Mouse (Mus musculus) thymus, postnatal 4 days (tissue): ENCODE measurements around the gene Cers5.
"Not testable (repeated sequence)": the region's sequence is repeated elsewhere in the genome, so short reads cannot be mapped to it uniquely, and the experiment has no call there.

Experiments
- DNase-seq: peaks from one replicate; pipeline ENCODE4 v3.0.0; 2021

Gene Cers5

GRCm38 (mm10) chr15:99772881-99772924, at the start of gene Cers5:
Gene Cers5 (minus strand): TSS chr15:99772885.
- not testable (repeated sequence) for DNase-seq

GRCm38 (mm10) chr15:99819621-99820279, 47.1 kb upstream of the Cers5 start:
- DNase-seq: no peak

DNA sequence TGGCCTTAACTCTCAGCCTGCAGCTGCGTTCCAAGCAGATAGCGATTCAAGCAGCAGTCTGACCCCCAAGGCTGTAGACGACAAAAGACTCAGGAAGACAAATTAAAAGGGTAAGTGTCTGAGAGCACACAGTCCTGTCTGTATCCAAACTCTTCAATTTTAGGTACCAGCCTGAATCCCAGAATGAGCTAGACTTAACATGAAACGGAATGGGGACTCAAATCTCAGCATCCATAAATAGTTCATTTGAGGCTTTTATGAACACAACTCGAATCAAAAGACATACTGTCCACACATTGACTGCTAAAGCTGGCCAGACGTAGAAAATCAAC, 46.4 kb upstream of the Cers5 start:
- no peak for DNase-seq

DNA sequence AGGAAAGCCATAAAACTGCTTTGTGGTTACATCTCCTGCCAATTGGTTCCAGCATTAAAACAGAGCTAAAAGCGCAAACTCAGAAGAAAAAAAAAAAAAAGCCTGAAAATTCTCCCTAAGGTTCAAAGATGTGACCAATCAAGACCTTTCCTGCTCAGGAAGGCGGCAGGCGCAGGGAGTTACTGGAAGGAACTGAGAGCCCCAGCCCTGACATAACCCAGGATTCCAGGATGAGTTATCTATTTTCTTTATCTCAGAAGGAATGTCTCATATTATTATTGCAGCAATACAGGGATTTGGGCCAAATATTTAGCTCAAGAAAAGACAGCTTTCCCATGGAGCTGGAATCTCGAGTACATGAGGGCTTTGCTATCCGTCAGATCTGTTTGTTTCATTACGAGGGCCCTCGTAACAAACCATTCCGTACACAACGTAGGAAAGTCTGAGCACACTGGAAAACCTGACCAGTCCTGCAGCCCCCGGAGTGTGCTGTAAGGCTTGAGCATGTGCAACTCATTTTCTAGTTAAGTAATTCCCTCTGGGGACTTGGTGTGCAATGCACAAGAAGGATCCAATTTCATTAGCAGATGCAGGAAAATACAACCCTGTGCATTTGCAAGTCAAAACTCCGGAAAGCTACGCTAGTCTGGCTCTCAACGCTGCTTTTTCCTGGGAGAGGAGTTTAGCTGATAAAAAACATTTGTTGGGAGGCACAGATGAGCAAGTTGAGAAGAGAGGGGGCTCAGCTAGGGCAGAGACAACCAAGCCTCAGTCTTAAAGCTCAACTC, 45.8 kb upstream of the Cers5 start:
- no peak for DNase-seq

DNA sequence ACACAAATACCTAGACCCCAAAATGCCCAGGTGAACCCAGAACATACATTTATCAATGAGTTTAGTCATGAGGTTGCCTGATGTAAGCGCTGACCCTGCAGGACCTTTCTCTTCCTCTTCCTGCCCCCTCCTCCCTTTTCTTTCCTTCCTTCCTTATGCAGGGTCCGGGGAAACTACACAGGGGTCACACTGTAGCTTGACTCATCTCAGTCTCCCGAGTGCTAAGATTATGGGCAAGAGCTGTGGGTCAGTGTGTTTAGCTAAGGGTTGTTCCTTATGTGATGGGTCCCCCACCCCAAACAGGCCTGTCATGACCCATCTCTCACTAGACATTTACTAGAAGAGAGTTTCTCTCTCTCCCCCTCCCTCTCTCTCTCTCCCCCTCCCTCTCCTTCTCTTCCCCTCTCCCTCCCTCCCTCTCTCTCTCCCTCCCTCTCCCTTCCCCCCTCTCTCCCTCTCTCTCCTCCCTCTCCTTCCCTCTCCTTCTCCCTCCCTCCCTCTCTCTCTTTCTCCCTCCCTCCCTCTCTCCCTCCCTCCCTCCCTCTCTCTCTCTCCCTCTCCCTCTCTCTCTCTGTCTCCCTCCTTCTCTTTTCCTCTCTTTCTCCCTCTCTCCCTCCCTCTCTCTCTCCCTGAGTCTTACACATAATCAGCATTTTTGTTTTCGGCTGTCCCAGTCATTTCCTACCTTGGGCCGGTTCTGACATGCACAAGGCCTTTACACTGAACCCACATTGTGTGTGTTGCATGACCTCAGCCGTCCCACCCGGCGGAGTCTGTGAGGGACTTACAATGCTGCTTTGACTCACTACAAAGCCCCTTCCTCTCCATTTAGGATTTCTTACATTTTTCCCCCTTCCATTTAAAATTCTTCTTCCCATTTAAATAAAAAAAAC, 44.9 kb upstream of the Cers5 start:
- no peak for DNase-seq

DNA sequence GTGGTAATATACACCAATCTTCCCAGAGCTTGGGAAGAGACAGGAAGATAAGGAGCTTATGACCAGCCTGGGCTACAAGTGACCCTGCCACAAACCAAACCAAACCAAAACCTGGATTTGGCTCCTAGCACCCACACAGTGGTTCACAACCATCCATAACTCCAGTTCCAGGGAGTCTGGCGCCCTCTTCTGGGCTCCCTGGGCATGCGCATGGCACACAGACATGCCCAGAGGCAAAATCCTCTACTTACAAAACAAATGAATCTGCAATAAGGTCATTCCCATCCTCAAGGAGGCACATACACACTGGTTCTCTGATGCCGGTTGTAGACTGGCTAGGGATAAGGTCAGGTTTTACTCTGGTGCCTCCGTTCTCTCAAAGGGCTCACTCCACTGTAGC, 43.3 kb upstream of the Cers5 start:
- DNase-seq: peak; percentile 21

GRCm38 (mm10) chr15:99814554-99815260, 42.0 kb upstream of the Cers5 start:
- no peak for DNase-seq

GRCm38 (mm10) chr15:99813639-99814038, 41.0 kb upstream of the Cers5 start:
- no peak for DNase-seq

DNA sequence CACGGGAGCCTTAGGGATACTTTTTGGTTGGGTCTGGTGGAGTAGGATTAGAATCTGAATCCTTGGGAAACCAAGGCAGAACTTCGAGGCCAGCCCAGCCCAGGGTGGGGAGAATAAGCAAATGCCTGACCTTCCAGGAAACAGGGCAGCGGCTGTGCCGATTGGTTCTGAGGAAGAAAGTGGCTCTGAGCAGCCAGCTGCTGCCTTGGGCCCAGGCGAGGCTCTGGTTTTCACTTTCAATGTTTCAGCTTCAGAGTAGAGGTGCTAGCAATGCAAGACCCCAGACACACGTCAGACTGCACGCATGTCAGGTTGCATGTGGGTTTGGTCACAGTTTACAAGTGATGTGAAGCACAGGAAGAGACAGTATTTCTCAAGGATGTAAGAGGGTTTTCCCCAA, 39.4 kb upstream of the Cers5 start:
- DNase-seq: no peak

DNA sequence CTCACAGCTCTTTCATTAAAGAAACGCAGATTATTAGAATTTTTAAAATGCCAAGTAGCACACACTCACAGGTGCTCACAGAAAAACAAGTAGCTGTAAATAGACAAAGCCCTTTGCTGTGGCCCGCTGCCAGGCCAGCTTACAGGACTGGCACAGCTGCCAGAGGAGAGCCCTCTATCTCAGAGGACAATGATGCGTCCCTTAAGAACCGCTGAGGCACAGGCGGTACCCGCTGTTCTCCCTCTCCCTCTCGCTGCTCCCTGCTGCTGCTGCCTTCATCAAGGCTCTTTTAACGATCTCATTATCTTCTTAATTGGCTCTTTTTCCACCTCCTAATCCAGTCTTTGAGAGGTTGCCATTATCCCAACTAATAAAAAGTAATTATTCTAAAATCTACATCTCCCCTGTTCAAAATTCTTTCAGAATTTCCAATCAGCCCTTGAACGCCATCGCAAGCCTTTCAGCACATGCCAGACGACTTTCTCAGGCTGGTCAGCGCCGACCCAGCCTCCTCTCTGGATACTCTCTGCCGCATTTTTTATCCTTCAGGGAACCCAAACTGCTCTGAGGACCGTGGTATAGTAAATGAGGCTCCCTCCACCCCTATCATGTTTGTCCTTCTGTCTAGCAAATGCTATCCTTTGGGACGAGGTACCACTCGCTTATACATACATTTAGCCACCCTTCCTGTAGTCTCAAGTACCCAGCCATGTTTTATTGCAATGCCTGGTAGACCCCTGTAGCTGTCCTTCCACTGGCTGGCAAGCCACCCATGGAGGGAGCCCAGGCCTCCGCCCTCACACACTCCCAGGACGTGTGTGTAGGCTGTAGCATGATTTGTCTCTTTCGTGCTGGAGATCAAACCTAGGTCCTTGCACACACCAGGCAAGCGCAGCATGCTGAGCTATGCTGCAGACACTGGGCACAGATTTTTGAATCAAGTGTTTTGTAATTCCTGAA, 35.4 kb upstream of the Cers5 start:
- no peak for DNase-seq

- DNase-seq: no peak
Observed at GRCm38 (mm10) chr15:99806171-99806570, 33.5 kb upstream of the Cers5 start.

- DNase-seq: no peak
Observed at GRCm38 (mm10) chr15:99805673-99806072, 33.0 kb upstream of the Cers5 start.

DNA sequence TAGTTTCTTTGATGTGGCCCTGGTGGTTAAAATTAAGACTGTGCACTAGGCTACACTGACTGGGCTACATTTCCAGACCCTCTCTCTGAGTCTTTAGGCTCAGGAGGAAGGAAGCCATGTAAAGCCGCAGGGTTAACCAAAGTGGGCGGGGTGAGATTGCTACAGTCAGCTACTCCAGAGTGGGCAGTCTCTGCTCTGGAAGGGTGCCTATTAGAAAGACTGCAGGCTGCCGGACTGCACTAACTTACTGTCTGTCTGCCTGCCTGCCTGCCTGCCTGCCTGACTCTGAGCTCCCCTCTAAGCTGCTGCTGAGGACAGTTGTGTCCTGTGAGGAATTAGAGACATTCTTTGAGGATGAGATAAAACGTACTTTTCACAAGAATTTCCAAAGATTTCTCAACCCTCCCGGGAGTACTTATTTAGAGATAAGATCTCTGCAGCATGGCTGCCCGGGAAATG, 30.5 kb upstream of the Cers5 start:
- peak; percentile 21 for DNase-seq

- DNase-seq: no peak
Observed at GRCm38 (mm10) chr15:99801885-99802572, 29.3 kb upstream of the Cers5 start.

- DNase-seq: no peak
Observed at GRCm38 (mm10) chr15:99799706-99800105, 27.0 kb upstream of the Cers5 start.

DNA sequence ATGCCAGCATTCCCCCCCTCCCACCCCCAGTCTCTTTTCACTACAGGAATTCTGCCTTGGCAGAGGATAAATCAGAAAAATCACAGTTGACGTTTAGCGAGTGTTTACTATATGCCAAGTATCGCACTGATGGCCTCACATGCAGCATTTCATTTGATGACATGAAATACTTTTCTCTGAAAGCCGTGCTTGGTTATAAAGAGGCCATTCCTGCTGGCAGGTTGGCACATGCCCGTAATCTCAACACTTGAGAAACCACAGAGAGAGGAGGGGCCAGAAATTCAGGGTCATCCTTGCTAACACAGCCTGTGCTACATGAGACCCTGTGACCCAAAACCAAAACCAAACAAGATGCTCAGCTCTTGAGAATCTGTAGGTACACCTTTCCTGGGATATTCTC, 25.2 kb upstream of the Cers5 start:
- no peak for DNase-seq

GRCm38 (mm10) chr15:99796735-99797134, 24.1 kb upstream of the Cers5 start:
- DNase-seq: no peak

GRCm38 (mm10) chr15:99796066-99796465, 23.4 kb upstream of the Cers5 start:
- peak; percentile 46 for DNase-seq

DNA sequence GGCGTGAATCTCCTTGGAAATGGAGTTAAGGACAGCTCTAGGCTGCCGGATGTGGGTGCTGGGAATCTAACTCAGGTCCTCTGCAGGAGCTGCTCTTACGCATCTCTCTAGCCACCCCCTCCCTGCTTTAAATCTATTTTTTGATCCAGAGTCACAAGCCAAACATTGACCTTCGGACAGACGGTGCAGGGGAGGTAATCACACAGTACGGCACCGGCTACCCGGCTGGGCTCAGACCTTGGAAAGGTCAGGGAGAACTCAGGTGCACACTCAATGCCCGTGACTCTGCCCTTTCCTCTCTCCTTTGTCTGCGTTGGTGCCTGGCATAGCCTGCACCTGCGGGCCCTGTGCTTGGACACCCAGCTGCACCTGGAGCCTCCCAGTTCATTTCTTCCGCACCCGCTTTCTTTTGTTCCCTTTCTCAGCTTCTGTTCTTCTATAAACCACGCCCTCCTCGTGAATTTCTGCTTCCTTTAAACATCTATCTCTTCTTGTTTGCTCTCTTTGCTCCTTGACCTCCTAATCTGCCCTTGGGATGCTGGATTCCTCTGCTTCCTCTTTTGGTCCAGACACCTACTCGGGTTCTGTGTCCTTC, 19.6 kb upstream of the Cers5 start:
- DNase-seq: no peak

DNA sequence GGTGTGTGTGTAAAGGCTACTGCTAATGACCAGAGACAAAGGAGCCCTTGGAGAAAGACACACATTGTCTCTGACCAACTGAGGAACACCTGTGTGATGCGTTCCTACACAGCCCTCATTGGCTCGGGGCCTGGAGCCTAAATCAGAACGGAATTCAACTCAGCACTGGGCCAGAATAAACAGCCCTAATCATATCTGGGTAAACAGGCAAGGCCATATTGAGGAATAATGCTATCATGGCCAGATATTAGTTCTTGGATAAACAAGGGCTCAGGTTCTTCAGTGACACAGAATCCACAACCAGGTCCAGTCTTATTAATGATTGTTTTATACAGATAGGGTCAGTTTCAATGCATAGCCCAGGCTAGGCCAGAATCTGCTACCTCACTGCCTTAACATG, 18.3 kb upstream of the Cers5 start:
- no peak for DNase-seq

- DNase-seq: no peak
Observed at GRCm38 (mm10) chr15:99790464-99790863, 17.8 kb upstream of the Cers5 start.
